In the genomic region with DNA sequence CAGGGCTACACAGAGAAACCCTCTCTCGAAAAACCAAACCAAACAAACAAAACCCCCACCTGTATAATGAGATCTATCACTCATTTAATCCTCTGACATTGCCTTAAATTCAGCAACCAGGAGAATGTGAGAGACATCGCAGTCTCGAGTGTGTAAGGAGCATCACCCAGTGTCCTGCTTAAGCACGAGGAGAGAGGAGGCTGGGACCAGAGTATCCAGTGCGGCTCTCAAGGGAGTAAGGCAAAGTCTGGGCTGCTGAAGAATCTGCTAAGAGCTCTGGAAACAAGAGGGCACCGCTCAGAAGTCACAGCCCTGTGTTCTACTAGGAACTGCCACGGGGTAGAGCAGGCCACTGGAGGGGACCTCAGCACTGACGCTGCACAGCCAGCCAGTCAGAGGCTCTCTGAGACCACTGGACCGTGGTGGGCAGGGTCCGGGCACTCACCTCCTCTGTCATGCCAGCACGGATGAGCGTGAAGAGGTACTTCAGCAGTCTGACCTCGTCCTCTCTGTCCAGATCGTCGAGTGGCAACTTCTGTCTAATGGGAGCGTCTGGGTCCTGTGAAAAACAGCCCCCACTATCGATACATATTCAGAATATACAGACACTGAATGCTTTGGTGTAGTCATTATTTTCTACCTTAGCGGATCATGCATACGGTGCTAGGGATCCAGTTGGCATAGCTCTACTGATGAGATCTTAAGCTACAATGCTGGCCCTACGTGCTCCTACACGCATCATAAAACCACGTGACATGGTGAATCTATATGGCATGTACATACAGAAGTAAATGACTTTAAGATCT, we compare ENCODE assay signal across 33 mouse cellular contexts.
"Had no signal": no experiment of that assay in that cellular context is flagged by ENCODE, and none has a peak within 500 bp of the region (broad histone marks: within the 10 kb centered on the region; RNA-seq: fewer than 3 reads in every experiment).

No protein-coding gene starts in this region.

- ATAC-seq: hindbrain, embryonic 16.5 days; hindbrain, postnatal 0 days; inflammation-experienced regulatory T-cells, adult 6 months; intestine, embryonic 15.5 days; intestine, embryonic 16.5 days; intestine, postnatal 0 days had no signal

- H3K4me2 ChIP-seq: heart, embryonic 11.5 days; heart, embryonic 12.5 days; heart, embryonic 13.5 days; heart, embryonic 15.5 days; hindbrain, embryonic 12.5 days; hindbrain, embryonic 13.5 days; hindbrain, embryonic 14.5 days; hindbrain, embryonic 15.5 days; intestine, embryonic 15.5 days; kidney, embryonic 15.5 days had no signal

- H3K4me1 ChIP-seq: heart, embryonic 10.5 days; heart, embryonic 12.5 days; heart, embryonic 13.5 days; heart, embryonic 15.5 days; hindbrain, embryonic 10.5 days; hindbrain, embryonic 12.5 days; hindbrain, embryonic 13.5 days; hindbrain, embryonic 15.5 days; intestine, embryonic 15.5 days; kidney, embryonic 15.5 days had no signal

- H3K9me3 ChIP-seq: heart, embryonic 10.5 days; heart, embryonic 12.5 days; heart, embryonic 13.5 days; heart, embryonic 15.5 days; hindbrain, embryonic 10.5 days; hindbrain, embryonic 12.5 days; hindbrain, embryonic 13.5 days; hindbrain, embryonic 15.5 days; intestine, embryonic 15.5 days; kidney, embryonic 15.5 days had no signal

- H3K27ac ChIP-seq: heart, embryonic 10.5 days; heart, embryonic 13.5 days; heart, embryonic 15.5 days; hindbrain, embryonic 10.5 days; hindbrain, embryonic 12.5 days; hindbrain, embryonic 13.5 days; hindbrain, embryonic 14.5 days; hindbrain, embryonic 15.5 days; hindbrain, postnatal 0 days; intestine, embryonic 15.5 days; kidney, embryonic 15.5 days; kidney, postnatal 0 days; layer of hippocampus, adult 2 months had no signal

- H3K27me3 ChIP-seq: heart, embryonic 12.5 days; heart, embryonic 13.5 days; heart, embryonic 15.5 days; hindbrain, embryonic 12.5 days; hindbrain, embryonic 13.5 days; hindbrain, embryonic 15.5 days; intestine, embryonic 15.5 days; kidney, embryonic 15.5 days had no signal

- H3K4me3 ChIP-seq: heart, embryonic 10.5 days; heart, embryonic 12.5 days; heart, embryonic 13.5 days; heart, embryonic 15.5 days; hindbrain, embryonic 10.5 days; hindbrain, embryonic 12.5 days; hindbrain, embryonic 13.5 days; hindbrain, embryonic 15.5 days; intestine, embryonic 15.5 days; kidney, embryonic 15.5 days; layer of hippocampus, adult 2 months had no signal

- DNase-seq: heart, postnatal 10 days; heart, postnatal 14 days; heart, postnatal 36 days; heart, postnatal 4 days; kidney, adult 11 months; kidney, adult 18-20 months; kidney, adult 2 months; kidney, adult 8-10 months; kidney, adult 9 months; kidney, postnatal 10 days; kidney, postnatal 14 days; kidney, postnatal 4 days; layer of hippocampus, adult 9-11 months; layer of hippocampus, postnatal 36 days had no signal

- H3K9ac ChIP-seq: heart, embryonic 12.5 days; heart, embryonic 13.5 days; heart, embryonic 15.5 days; hindbrain, embryonic 12.5 days; hindbrain, embryonic 13.5 days; hindbrain, embryonic 14.5 days; hindbrain, embryonic 15.5 days; intestine, embryonic 15.5 days; kidney, embryonic 15.5 days had no signal
